Mouse (Mus musculus): ENCODE data around the gene Tiam1. TPM values are rescaled to one million over a fixed set of nuclear protein-coding genes. Genes with fewer than 3 reads are reported as not detected.

Gene Tiam1
- polyA plus RNA-seq (2015; fragmentation: Nextera tagmentation; extraction: Ambion mirVana) = 21.2 and 21.9 TPM in 2 replicates

GRCm38 (mm10) chr16:90143760-90144516 lies at the start of gene Tiam1:
Gene Tiam1, minus strand, starts transcription at chr16:90143769.
- Histone ChIP-seq H3K4me1 (replicated peaks) (peaks cover 38% of the 10 kb centered on the region), H3K4me3 (peak within 1 kb of the TSS; percentile 70), H3K9me3 (no peaks in the 10 kb centered on the region), H3K4me2 (peak within 1 kb of the TSS; percentile 85), H3K9ac (peak within 1 kb of the TSS; percentile 89), H3K27ac (replicated peaks) (peak within 1 kb of the TSS; percentile 92), H3K27me3 (no peaks in the 10 kb centered on the region), H3K36me3 (no peaks in the 10 kb centered on the region)
- under 1% methylated on average over 64 of the region's 64 CpGs for WGBS
- peak; percentile 97 for ATAC-seq (ENCODE audit: low read depth)

GRCm38 (mm10) chr16:90191289-90191688 lies 47.7 kb upstream of the Tiam1 start:
- ATAC-seq (ENCODE audit: low read depth) = no peak
- Histone ChIP-seq H3K27me3 (no peaks in the 10 kb centered on the region), H3K4me1 (replicated peaks) (no peaks in the 10 kb centered on the region), H3K36me3 (no peaks in the 10 kb centered on the region), H3K4me3 (no peak overlapping the region), H3K27ac (replicated peaks) (no peak overlapping the region), H3K4me2 (no peak overlapping the region), H3K9ac (no peak overlapping the region), H3K9me3 (no peaks in the 10 kb centered on the region)
- 80% methylated on average over 6 of the region's 6 CpGs for WGBS

DNA sequence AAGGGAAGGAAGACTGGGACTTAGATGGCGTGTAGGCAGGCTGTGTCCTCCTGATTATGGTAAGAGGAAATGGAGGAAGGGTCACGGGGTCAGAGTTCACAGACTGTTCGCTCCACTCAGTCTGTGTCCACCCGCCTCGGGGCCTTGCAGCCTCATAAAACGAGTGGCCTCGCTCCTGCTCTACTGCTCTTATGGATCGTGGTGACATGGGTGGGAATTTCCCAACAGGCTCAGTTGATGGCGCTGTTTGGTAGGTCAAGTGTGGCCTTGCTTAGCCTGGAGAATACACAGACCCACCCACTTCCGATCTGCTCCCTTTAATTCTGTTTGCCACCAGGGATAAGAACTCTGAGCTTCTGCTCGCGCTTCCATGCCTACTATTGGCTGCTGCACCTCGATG lies 43.9 kb upstream of the Tiam1 start:
- no peak for ATAC-seq (ENCODE audit: low read depth)
- no peak overlapping the region for H3K9ac ChIP-seq
- no peaks in the 10 kb centered on the region for H3K27me3 ChIP-seq
- no peak overlapping the region for H3K4me3 ChIP-seq
- H3K4me2 ChIP-seq = no peak overlapping the region
- H3K4me1 ChIP-seq (replicated peaks) = no peaks in the 10 kb centered on the region
- H3K36me3 ChIP-seq = no peaks in the 10 kb centered on the region
- WGBS = 26% methylated on average over 13 of the region's 13 CpGs
- H3K27ac ChIP-seq (replicated peaks) = no peak overlapping the region
- H3K9me3 ChIP-seq = no peaks in the 10 kb centered on the region

- Histone ChIP-seq H3K27me3 (no peaks in the 10 kb centered on the region), H3K4me1 (replicated peaks) (no peaks in the 10 kb centered on the region), H3K9ac (no peak overlapping the region), H3K4me3 (no peak overlapping the region), H3K27ac (replicated peaks) (no peak overlapping the region), H3K9me3 (no peaks in the 10 kb centered on the region), H3K36me3 (no peaks in the 10 kb centered on the region), H3K4me2 (no peak overlapping the region)
- ATAC-seq (ENCODE audit: low read depth) = peak; percentile 84
- WGBS = 39% methylated on average over 8 of the region's 8 CpGs
These were observed 42.5 kb upstream of the Tiam1 start for GRCm38 (mm10) chr16:90185928-90186588.

DNA sequence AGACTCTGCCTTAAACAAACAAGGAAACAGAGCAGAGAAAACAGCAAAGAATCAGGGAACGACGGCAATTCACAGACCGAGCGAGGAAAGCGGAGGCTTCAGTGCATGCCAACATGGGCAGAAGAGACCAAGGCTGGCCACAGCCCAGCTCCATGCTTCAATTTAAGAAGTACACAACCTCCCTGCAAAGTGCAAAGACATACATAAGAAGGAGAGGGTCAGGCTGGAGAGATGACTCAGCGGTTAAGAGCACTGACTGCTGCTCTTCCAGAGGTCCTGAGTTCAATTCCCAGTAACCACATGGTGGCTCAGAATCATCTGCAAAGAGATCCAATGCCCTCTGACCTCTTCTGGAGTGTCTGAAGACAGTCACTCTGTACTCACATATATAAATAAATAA lies 40.6 kb upstream of the Tiam1 start:
- 73% methylated on average over 6 of the region's 6 CpGs for WGBS
- H3K27ac ChIP-seq (replicated peaks) = no peak overlapping the region

GRCm38 (mm10) chr16:90181673-90182072 lies 38.1 kb upstream of the Tiam1 start:
- Histone ChIP-seq H3K27ac (replicated peaks) (no peak overlapping the region), H3K4me1 (replicated peaks) (0 out of 2 replicates have a peak, but pooled peaks cover 2% of the 10 kb centered on the region), H3K9ac (no peak overlapping the region), H3K9me3 (no peaks in the 10 kb centered on the region), H3K36me3 (no peaks in the 10 kb centered on the region), H3K4me2 (no peak overlapping the region), H3K4me3 (no peak overlapping the region), H3K27me3 (no peaks in the 10 kb centered on the region)
- 93% methylated on average over 8 of the region's 8 CpGs for WGBS
- ATAC-seq (ENCODE audit: low read depth) = no peak

More for the DNA sequence above, 40.6 kb upstream of the Tiam1 start:
- no peak overlapping the region for H3K4me3 ChIP-seq
- no peaks in the 10 kb centered on the region for H3K4me1 ChIP-seq (replicated peaks)
- no peaks in the 10 kb centered on the region for H3K36me3 ChIP-seq
- no peak for ATAC-seq (ENCODE audit: low read depth)
- no peak overlapping the region for H3K4me2 ChIP-seq
- H3K9me3 ChIP-seq = no peaks in the 10 kb centered on the region
- no peaks in the 10 kb centered on the region for H3K27me3 ChIP-seq
- no peak overlapping the region for H3K9ac ChIP-seq

DNA sequence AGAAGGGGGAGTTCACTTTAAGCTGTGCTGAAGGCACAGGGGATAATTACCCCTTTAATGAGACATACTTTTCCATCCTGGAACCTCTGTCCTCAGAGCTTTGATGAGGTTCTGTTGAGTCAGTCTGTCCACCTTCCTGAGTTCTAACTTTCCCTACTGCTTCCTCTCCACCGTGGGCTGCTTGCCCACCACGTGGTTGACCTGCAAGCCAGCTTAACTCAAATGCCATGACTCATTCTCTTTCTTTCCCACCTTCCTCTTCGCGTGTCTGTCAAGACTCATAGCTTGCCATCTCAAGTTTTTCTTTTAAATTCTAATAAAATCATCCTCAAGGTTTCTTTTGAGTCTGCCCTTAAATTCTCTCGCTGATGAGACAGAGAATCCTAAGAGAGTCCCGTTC lies 37.4 kb upstream of the Tiam1 start:
- H3K9me3 ChIP-seq = no peaks in the 10 kb centered on the region

DNA sequence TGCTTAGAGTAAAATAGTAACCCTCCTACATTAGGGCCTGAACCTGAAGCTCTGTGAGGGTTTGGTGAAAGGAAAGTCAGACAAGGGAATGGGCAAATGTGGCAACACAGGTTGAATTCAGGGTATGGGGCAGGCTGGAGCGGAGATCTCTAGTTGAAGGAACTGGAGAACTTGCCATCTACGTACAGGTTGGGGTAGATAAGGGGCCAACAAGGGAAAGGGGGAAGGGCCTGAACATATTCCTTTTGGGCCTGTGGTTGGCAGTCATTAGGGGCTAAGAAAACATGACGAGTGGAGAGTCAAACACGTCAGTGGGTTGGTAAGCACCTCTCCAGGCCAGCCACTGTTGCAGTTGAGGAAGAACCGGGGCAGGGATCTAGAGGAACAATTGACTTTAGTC lies 36.3 kb upstream of the Tiam1 start:
- no peak overlapping the region for H3K9ac ChIP-seq
- WGBS = 91% methylated on average over 5 of the region's 5 CpGs
- ATAC-seq (ENCODE audit: low read depth) = no peak
- no peak overlapping the region for H3K4me2 ChIP-seq
- H3K27me3 ChIP-seq = no peaks in the 10 kb centered on the region
- no peaks in the 10 kb centered on the region for H3K9me3 ChIP-seq
- 0 out of 2 replicates have a peak, but pooled peaks cover 7% of the 10 kb centered on the region for H3K4me1 ChIP-seq (replicated peaks)
- H3K4me3 ChIP-seq = no peak overlapping the region
- H3K27ac ChIP-seq (replicated peaks) = no peak overlapping the region
- H3K36me3 ChIP-seq = no peaks in the 10 kb centered on the region

More for the DNA sequence above, 37.4 kb upstream of the Tiam1 start:
- Histone ChIP-seq H3K27me3 (no peaks in the 10 kb centered on the region), H3K4me2 (no peak overlapping the region), H3K9ac (no peak overlapping the region), H3K4me3 (no peak overlapping the region), H3K4me1 (replicated peaks) (0 out of 2 replicates have a peak, but pooled peaks cover 7% of the 10 kb centered on the region), H3K27ac (replicated peaks) (no peak overlapping the region), H3K36me3 (no peaks in the 10 kb centered on the region)
- 81% methylated on average over 6 of the region's 6 CpGs for WGBS
- ATAC-seq (ENCODE audit: low read depth) = no peak

GRCm38 (mm10) chr16:90178404-90178803 lies 34.8 kb upstream of the Tiam1 start:
- H3K27me3 ChIP-seq = no peaks in the 10 kb centered on the region
- H3K27ac ChIP-seq (replicated peaks) = no peak overlapping the region
- no peak overlapping the region for H3K9ac ChIP-seq
- H3K4me3 ChIP-seq = no peak overlapping the region
- WGBS = 94% methylated on average over 3 of the region's 3 CpGs
- 0 out of 2 replicates have a peak, but pooled peaks cover 7% of the 10 kb centered on the region for H3K4me1 ChIP-seq (replicated peaks)
- H3K9me3 ChIP-seq = no peaks in the 10 kb centered on the region
- H3K36me3 ChIP-seq = no peaks in the 10 kb centered on the region
- no peak for ATAC-seq (ENCODE audit: low read depth)
- no peak overlapping the region for H3K4me2 ChIP-seq

- Histone ChIP-seq H3K9ac (no peak overlapping the region), H3K4me1 (replicated peaks) (0 out of 2 replicates have a peak, but pooled peaks cover 7% of the 10 kb centered on the region), H3K4me2 (no peak overlapping the region), H3K36me3 (no peaks in the 10 kb centered on the region), H3K27ac (replicated peaks) (no peak overlapping the region), H3K9me3 (no peaks in the 10 kb centered on the region), H3K4me3 (no peak overlapping the region), H3K27me3 (0 out of 2 replicates have a peak, but pooled peaks cover 3% of the 10 kb centered on the region)
- ATAC-seq (ENCODE audit: low read depth) = no peak
- WGBS = 87% methylated on average over 8 of the region's 8 CpGs
These were observed 33.9 kb upstream of the Tiam1 start for GRCm38 (mm10) chr16:90177425-90177824.

DNA sequence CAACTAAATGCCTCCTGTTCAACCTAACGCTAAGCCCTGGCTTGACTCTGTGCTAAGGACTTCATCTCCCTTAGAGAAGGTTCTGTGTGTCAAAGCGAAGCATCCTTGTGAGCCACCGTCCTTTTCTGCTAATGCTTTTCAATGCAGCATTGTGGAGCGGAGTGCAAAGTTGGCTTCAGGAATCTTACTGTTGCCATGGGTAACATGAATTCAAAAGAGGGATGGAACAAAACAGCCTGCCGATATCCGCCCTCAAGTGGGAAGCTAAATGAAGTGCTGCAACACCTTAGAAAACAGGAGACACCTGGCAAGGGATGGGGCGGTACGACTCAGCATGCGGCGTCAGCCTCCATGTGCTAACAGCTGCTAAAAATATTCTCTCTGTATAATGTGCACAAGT lies 32.9 kb upstream of the Tiam1 start:
- Histone ChIP-seq H3K4me1 (replicated peaks) (0 out of 2 replicates have a peak, but pooled peaks cover 7% of the 10 kb centered on the region), H3K27me3 (0 out of 2 replicates have a peak, but pooled peaks cover 3% of the 10 kb centered on the region), H3K9me3 (no peaks in the 10 kb centered on the region), H3K27ac (replicated peaks) (no peak overlapping the region), H3K36me3 (no peaks in the 10 kb centered on the region), H3K4me3 (no peak overlapping the region), H3K4me2 (no peak overlapping the region), H3K9ac (no peak overlapping the region)
- ATAC-seq (ENCODE audit: low read depth) = no peak; the same call in 1 of the 2 replicates
- 34% methylated on average over 10 of the region's 10 CpGs for WGBS

DNA sequence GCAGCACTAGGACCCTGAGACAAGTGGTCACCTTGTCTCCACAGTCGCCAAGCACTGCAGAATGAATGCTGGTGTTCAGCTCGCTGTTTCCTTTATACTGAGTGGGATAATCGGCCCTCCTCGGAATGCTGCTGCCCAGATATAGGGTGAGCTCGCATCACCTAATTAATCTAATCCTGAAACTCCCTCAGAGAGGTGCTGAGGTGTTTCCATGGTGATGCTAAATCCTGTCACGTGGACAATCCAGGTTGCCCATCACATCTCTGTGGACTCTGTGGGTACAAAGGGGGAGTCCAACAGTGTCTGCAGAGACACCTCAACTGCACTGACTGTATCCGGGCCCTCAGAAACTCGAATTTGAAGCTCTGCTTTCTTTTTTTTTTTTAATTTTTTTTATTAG lies 27.8 kb upstream of the Tiam1 start:
- 62% methylated on average over 8 of the region's 8 CpGs for WGBS

More for the DNA sequence above, 27.8 kb upstream of the Tiam1 start:
- Histone ChIP-seq H3K4me2 (no peak overlapping the region), H3K9ac (no peak overlapping the region), H3K27me3 (0 out of 2 replicates have a peak, but pooled peaks cover 3% of the 10 kb centered on the region), H3K4me1 (replicated peaks) (0 out of 2 replicates have a peak, but pooled peaks cover 2% of the 10 kb centered on the region), H3K9me3 (no peaks in the 10 kb centered on the region), H3K27ac (replicated peaks) (no peak overlapping the region), H3K36me3 (no peaks in the 10 kb centered on the region), H3K4me3 (no peak overlapping the region)
- ATAC-seq (ENCODE audit: low read depth) = no peak
